Mouse (Mus musculus) liver, embryonic 16.5 days (tissue): Measurements from ENCODE around the gene Upp2. TPM values are rescaled to one million over a fixed set of nuclear protein-coding genes. Genes with fewer than 3 reads are reported as not detected.

Experiments used
- ATAC-seq: fragments of 200-750 bp; cut with Nextera tagmentation; 2 replicates; pipeline ENCODE4 v1.8.0; 2017; ENCODE audit warnings: low read depth, mild to moderate bottlenecking, moderate number of reproducible peaks, moderate library complexity
- H3K27ac ChIP-seq: fragments of 300-500 bp; sonication (generic); 2 replicates; pipeline ENCODE4 v1.5.1; 2014; ENCODE audit warnings: mild to moderate bottlenecking, low read length
- H3K27me3 ChIP-seq: fragments of 300-500 bp; sonication (generic); 2 replicates; pipeline ENCODE4 v1.6.1; 2014; ENCODE audit warnings: low read depth, low read length, mixed read lengths; ENCODE audit not compliant: control insufficient read depth, insufficient read depth
- H3K36me3 ChIP-seq: fragments of 300-500 bp; sonication (generic); 2 replicates; pipeline ENCODE4 v1.6.1; 2014; ENCODE audit warnings: mild to moderate bottlenecking; ENCODE audit not compliant: control insufficient read depth, insufficient read depth
- H3K4me1 ChIP-seq: fragments of 300-500 bp; sonication (generic); 2 replicates; pipeline ENCODE4 v1.6.1; 2014; ENCODE audit warnings: low read depth, low read length, mixed read lengths; ENCODE audit not compliant: control insufficient read depth
- H3K4me2 ChIP-seq: fragments of 300-500 bp; sonication (generic); 2 replicates; pipeline ENCODE4 v1.6.1; 2014; ENCODE audit warnings: low read depth, low read length, mixed read lengths
- H3K4me3 ChIP-seq: fragments of 300-500 bp; sonication (generic); 2 replicates; pipeline ENCODE4 v1.5.1; 2014; ENCODE audit warnings: low read depth, mild to moderate bottlenecking, low read length
- H3K9ac ChIP-seq: fragments of 300-500 bp; sonication (generic); 2 replicates; pipeline ENCODE4 v1.6.1; 2014; ENCODE audit warnings: low read depth, low read length
- H3K9me3 ChIP-seq: fragments of 300-500 bp; sonication (generic); replicated peaks from 2 replicates; pipeline ENCODE4 v1.6.1; 2016; ENCODE audit warnings: low read length; ENCODE audit not compliant: control insufficient read depth
- WGBS: fragments of 180-500 bp; shearing (Covaris S2); extraction: QIAGEN DNeasy Blood & Tissue Kit; methylation state at CpG from one replicate; pipeline ENCODE4 v1.1.7; 2014; ENCODE audit not compliant: insufficient replicate concordance; 5-methylcytosine and 5-hydroxymethylcytosine counted together
- polyA plus RNA-seq: library from polyadenylated mRNA; unstranded; fragments of >200 nt; fragmentation: Nextera tagmentation; extraction: Ambion mirVana; gene quantifications from 2 replicates; pipeline ENCODE4 v1.2.1, GENCODE M21; 2015

Gene Upp2
- polyA plus RNA-seq, 1 experiment from 2014 or later = 5.5 TPM

- 66% methylated on average over 6 of the region's 6 CpGs for WGBS
- Histone ChIP-seq H3K36me3 (no peaks in the 10 kb centered on the region), H3K4me3 (peak overlapping the region; percentile 68), H3K9me3 (no peaks in the 10 kb centered on the region), H3K9ac (0 out of 2 replicates have a peak overlapping the region, but pooled peaks have one; percentile 18), H3K27ac (no peak overlapping the region), H3K27me3 (peaks cover 22% of the 10 kb centered on the region), H3K4me1 (no peaks in the 10 kb centered on the region; the same call in 1 of the 2 replicates), H3K4me2 (peak overlapping the region; percentile 58)
- ATAC-seq = no peak
Observed at GRCm38 (mm10) chr2:58565267-58565666, 1.8 kb upstream of the Upp2 start.

GRCm38 (mm10) chr2:58566049-58566409 is 1.1 kb upstream of the Upp2 start:
- Histone ChIP-seq H3K27me3 (peaks cover 22% of the 10 kb centered on the region), H3K9ac (peak overlapping the region; percentile 55), H3K4me1 (no peaks in the 10 kb centered on the region; the same call in 1 of the 2 replicates), H3K4me3 (peak overlapping the region; percentile 68), H3K27ac (peak overlapping the region; percentile 76), H3K36me3 (no peaks in the 10 kb centered on the region), H3K9me3 (no peaks in the 10 kb centered on the region), H3K4me2 (peak overlapping the region; percentile 58)
- WGBS = 31% methylated on average over 6 of the region's 6 CpGs
- ATAC-seq = no peak

DNA sequence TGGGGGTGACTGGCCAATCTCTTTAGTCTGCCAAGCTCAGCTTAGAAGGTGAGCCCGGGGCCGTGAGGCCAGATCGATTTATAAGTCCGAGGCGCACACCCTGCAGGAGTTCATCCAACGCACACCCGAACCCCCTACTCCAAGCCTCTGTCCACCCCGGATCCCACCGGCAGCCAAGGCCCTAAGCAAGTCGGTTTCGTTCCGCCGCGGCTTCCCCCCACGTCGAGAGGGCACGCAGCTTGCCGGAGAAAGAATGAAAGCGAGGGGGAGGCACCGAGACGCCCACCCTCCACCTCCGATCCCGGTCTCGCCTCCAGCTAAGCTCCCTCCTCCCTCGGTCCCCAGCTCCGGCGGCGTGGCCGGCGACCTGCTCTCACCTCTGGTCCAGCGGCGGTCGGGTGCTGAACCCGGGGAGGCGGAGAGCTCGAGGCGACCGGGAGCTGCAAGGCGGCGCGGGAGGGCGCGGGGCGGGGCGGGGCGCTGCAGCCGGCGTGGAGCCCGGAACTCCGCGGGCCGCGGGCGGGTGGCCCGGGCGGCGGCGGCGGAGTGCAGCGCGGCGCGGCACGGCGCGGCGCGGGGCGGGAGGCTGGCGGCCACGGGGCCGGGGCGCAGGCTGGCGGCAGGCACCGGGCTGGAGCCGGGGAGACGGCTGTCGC is 560 bp upstream of the Upp2 start:
- Histone ChIP-seq H3K27me3 (peaks cover 22% of the 10 kb centered on the region), H3K27ac (peak overlapping the region; percentile 76), H3K4me2 (peak overlapping the region; percentile 58), H3K9me3 (no peaks in the 10 kb centered on the region), H3K4me1 (no peaks in the 10 kb centered on the region; the same call in 1 of the 2 replicates), H3K4me3 (peak overlapping the region; percentile 68), H3K36me3 (no peaks in the 10 kb centered on the region), H3K9ac (peak overlapping the region; percentile 55)
- ATAC-seq = peak; percentile 11
- under 1% methylated on average over 50 of the region's 78 CpGs for WGBS

GRCm38 (mm10) chr2:58567866-58568719 is 995 bp downstream of the Upp2 start:
- Histone ChIP-seq H3K36me3 (no peaks in the 10 kb centered on the region), H3K27me3 (peaks cover 22% of the 10 kb centered on the region), H3K4me3 (peak overlapping the region; percentile 68), H3K27ac (peak overlapping the region; percentile 77), H3K9ac (peak overlapping the region; percentile 55; the same call in 1 of the 2 replicates), H3K4me2 (peak overlapping the region; percentile 58), H3K4me1 (no peaks in the 10 kb centered on the region; the same call in 1 of the 2 replicates), H3K9me3 (no peaks in the 10 kb centered on the region)
- 15% methylated on average over 12 of the region's 12 CpGs for WGBS
- no peak for ATAC-seq

GRCm38 (mm10) chr2:58568841-58569645 is 1.9 kb downstream of the Upp2 start:
- Histone ChIP-seq H3K4me2 (peak overlapping the region; percentile 58; the same call in 1 of the 2 replicates), H3K27me3 (peaks cover 22% of the 10 kb centered on the region), H3K9me3 (no peaks in the 10 kb centered on the region), H3K4me3 (no peak overlapping the region), H3K4me1 (no peaks in the 10 kb centered on the region; the same call in 1 of the 2 replicates), H3K9ac (no peak overlapping the region), H3K36me3 (no peaks in the 10 kb centered on the region), H3K27ac (peak overlapping the region; percentile 6; the same call in 1 of the 2 replicates)
- no peak for ATAC-seq
- WGBS = 49% methylated on average over 4 of the region's 4 CpGs

- Histone ChIP-seq H3K9me3 (no peaks in the 10 kb centered on the region), H3K27ac (no peak overlapping the region), H3K4me1 (no peaks in the 10 kb centered on the region), H3K9ac (no peak overlapping the region), H3K36me3 (no peaks in the 10 kb centered on the region), H3K4me2 (no peak overlapping the region), H3K27me3 (no peaks in the 10 kb centered on the region), H3K4me3 (no peak overlapping the region)
- WGBS = 66% methylated on average over 2 of the region's 2 CpGs
- no peak for ATAC-seq
Observed at GRCm38 (mm10) chr2:58574167-58574566, 7.1 kb downstream of the Upp2 start.

- H3K4me3 ChIP-seq = no peak overlapping the region
- H3K27ac ChIP-seq = no peak overlapping the region
- WGBS = 64% methylated on average over 10 of the region's 10 CpGs
- no peak for ATAC-seq
- H3K4me2 ChIP-seq = no peak overlapping the region
- no peak overlapping the region for H3K9ac ChIP-seq
- no peaks in the 10 kb centered on the region for H3K9me3 ChIP-seq
- no peaks in the 10 kb centered on the region for H3K4me1 ChIP-seq
- H3K27me3 ChIP-seq = no peaks in the 10 kb centered on the region
- H3K36me3 ChIP-seq = no peaks in the 10 kb centered on the region
Observed at GRCm38 (mm10) chr2:58586311-58586710, 19.2 kb downstream of the Upp2 start.

DNA sequence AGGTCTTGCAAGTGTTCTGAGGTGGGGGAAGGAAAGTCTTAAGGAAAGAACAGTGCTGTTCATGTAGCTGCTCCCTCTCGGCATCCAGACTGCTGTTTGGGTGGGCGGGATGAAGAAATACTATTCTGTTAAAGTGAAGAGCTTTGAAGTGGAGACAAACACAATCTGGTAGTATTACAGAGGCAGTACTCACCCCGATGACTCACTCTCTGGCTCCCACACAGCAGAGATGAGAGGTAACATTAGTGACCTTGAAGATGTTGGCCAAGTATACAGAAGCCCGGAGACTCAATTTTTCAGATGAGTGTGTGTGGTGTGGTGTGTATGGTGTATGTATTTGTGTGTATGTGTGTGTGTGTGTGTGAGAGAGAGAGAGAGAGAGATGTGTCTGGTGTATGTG is 22.5 kb downstream of the Upp2 start:
- Histone ChIP-seq H3K9me3 (no peaks in the 10 kb centered on the region), H3K36me3 (no peaks in the 10 kb centered on the region), H3K9ac (no peak overlapping the region), H3K4me3 (no peak overlapping the region), H3K27ac (no peak overlapping the region), H3K4me2 (no peak overlapping the region), H3K4me1 (no peaks in the 10 kb centered on the region), H3K27me3 (no peaks in the 10 kb centered on the region)
- WGBS = 59% methylated on average over 4 of the region's 4 CpGs
- ATAC-seq = no peak
